Mouse (Mus musculus): ENCODE results near the gene Epor.
A peak's percentile ranks its signal among the peaks of the same experiment; 100 is the strongest.

Gene Epor

GRCm38 (mm10) chr9:21963417-21963816, at the start of gene Epor:
Gene Epor, minus strand, starts transcription at chr9:21963506.
- DNase-seq (ENCODE audit: low read depth, low spot score): no peak

DNA sequence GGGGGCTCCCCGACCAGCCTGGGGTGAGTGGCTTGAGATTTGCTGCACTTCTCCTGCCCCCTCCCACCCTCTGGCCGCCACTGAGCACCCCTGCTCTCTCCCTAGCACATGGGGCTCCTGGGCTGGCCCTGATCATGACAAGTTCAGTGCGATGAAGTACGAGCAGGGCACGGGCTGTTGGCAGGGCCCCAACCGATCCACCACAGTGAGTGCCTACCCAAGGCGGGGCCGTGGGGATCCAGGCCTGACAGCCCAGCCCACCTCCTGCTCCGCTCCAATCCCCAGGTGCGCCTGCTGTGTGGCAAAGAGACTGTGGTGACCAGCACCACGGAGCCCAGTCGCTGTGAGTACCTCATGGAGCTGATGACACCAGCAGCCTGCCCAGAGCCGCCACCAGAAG, 49.4 kb upstream of the Epor start:
- no peak for DNase-seq (ENCODE audit: low read depth, low spot score)

- DNase-seq (ENCODE audit: low read depth, low spot score): no peak
Observed at GRCm38 (mm10) chr9:22011055-22011454, 47.7 kb upstream of the Epor start.

DNA sequence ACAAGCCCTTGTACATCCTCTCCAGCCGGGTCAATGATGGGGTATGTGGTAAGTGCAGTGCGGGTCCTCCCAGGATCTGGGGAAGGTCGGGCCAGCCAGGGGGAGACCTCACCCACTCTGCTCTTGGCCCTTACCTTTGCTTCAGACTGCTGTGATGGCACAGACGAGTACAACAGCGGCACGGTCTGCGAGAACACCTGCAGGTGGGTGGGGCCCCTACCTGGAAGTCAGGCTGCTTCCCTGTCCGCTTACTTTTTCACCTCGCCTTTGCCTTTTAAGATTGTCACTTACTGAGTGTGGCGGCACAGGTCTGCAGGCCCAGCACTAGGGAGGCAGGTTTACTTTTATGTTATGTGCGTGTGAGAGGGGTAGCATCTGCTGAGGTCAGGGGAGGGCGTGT, 41.2 kb upstream of the Epor start:
- DNase-seq (ENCODE audit: low read depth, low spot score): no peak

- no peak for DNase-seq (ENCODE audit: low read depth, low spot score)
Observed at GRCm38 (mm10) chr9:22003163-22003554, 39.9 kb upstream of the Epor start.

- DNase-seq (ENCODE audit: low read depth, low spot score): peak; percentile 100
Observed at GRCm38 (mm10) chr9:22002194-22003162, 39.2 kb upstream of the Epor start, which contains the start of the genes Ccdc151 and Prkcsh. Gene Ccdc151, minus strand, starts transcription at chr9:22002634. Gene Prkcsh, plus strand, starts transcription at chr9:22002806.

DNA sequence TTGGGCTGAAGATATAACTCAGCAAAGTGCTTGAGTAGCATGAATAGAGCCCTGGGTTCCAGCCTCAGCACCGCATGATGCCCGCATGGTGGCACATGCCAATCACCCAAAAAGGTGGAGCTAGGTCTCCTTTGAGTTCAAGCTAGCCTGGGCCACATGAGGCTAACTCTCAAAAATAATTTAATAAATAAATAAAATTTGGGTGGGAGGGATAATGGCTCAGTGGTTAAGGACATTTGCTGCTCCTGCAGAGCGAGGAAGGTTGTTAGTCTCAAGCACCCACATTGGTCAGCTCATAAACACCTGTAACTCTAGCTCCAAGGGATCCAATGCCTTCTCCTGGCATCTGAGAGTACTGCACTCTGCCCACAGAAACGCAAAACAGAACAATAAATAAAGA, 38.3 kb upstream of the Epor start:
- DNase-seq (ENCODE audit: low read depth, low spot score): no peak

DNA sequence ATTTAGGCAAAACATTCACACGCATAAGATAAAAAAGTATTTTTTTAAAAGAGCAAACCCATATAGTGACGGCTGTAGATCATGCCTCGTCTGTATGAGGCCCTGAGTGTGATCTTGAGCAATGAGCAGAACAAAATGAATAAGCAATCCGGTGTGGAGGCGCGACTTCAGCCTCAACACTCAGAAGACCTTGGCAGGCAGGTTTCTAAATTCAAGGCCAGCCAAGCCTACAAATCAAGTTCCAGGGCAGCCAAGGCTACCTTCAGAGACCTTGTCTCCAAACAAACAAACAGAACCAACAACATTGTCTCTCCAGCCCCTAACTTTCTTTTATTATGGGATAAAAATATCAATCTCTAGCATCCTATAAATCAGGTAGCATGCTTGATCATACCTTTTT, 37.0 kb upstream of the Epor start:
- DNase-seq (ENCODE audit: low read depth, low spot score): no peak

GRCm38 (mm10) chr9:21996178-21996867, 33.0 kb upstream of the Epor start:
- DNase-seq (ENCODE audit: low read depth, low spot score): no peak

DNA sequence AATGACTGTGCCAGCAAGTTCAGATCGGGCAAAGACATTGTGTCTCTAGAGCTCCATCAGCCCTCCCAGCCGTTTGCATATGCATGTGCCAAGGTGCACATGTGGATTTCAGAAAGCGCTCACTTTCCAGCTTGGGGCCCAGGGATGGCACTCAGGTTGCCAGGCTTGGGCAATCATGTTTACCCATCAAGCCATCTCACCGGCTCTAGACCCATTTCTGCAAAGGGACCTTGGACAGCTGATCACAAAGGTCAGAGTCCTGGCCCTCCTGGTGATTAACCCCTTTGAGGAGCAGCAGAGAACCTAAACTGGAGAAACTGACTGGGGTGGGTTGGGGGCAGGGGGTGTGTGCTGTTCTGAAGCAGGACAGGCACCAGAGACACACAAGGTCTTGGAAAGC, 28.9 kb upstream of the Epor start:
- DNase-seq (ENCODE audit: low read depth, low spot score): no peak

DNA sequence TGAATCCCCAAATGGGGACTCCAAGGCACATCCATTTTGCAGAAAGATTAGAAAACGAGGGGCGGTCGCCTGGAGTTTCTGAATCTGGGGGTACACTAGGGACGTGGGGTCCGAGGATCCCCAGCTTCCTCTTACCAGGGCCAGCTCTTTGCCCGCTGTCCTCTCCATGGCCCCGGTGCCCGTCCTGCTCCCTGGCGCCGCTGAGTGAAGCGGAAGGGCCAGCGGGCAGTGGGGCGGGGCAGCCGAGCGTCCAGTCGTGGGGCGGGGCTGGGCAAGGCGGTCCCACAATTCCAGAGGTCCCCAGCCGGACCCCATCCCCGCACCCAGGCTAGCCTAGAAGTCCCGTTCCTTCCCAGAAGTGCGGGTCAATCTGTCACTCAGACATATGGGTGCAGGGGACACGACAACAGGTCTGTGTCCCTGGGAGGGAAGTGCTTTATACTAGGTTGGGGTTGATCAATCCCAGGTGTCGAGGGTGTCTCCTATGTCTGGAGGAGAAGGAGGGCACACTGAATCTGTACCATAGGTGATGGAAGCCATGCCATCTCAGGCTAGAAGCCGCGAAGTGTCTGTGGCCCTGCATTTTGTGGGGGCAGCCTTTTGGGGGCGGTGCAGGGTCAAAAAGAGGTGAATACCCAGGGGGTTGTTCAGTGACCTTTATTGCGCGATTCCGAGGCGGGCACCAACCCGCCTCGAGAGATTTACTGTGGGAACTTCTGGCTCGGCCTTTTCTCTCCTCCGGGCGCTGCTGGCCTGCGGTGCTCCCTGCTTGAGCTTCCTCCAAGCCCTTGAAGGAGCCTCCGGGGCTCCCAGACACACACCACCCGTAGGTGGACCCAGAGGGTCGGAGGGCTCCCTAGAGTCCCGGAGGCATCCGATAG, 26.2 kb upstream of the Epor start, which contains the start of gene Rgl3:
TSS of gene Rgl3 (minus strand) at position 217 of the 881 bp plus-strand sequence.
- no peak for DNase-seq (ENCODE audit: low read depth, low spot score)

DNA sequence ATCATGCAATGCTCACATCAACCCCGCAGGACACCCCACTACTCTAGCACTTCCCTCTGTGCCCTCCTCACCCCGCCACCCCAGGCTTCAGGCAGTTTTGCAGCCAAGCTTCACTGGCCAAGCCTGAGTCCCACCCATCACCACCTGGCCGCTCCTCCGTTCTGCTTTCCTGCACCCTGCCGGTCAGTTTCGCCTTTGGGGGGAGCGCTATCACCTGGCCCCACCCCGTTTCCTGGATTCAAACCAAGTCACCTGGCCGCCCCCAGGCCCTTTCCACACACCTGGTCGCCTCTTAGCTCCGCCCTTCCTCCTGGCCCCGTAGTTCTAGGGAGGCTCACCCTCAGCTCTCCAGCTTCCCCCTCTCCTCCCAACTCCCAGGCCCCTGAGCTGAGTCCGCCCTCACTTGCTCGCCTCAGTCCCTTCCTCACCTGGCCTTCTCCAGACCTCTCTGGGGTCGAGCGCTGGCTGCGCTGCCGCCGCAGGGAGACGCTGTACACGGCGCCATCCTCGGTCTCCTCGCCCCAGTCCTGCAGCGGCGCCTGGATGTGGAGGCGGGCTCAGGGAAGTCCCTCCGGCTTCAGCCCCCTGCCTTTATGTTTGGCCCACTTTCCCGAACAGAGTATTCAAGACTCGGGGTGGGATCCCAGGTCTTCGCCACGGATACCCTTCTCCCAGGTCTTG, 25.3 kb upstream of the Epor start:
- DNase-seq (ENCODE audit: low read depth, low spot score): no peak

DNA sequence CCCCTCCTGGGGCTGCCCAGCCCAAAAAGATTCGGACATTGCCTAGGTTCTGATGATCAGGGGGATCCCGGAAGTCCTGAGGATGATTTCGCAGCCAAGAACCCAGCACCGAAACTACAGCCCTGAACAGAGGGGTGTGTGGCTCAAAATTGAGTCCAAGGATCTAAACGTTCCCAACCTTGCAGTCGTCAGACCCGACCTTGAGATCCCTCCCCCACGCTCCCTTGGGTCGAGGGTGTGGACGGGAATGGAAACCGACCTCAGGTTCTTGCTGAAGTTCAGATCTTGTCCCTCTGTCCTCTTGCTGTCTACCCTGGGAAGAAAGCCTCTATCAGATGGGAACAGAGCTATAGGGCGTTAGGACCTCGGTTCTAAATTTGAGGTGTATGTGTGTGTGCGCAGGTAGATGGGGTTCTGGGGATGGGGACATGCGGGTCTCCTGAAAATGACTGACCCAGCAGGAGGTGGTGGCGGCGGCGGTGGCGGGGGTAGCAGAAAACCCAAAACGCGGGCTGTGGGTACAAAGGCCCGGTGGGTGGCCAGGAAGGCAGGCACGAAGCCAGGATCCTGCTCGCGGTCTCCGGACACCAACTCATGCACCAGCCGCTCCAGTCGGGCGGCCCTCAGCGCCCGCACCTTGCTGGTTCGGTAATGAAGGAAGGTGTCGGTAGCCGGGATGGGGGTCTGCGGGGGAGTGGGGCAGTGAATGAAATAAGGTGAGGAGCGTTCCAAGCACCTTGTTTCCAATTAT, 24.5 kb upstream of the Epor start:
- no peak for DNase-seq (ENCODE audit: low read depth, low spot score)

GRCm38 (mm10) chr9:21983911-21984310, 20.6 kb upstream of the Epor start:
- peak; percentile 67 for DNase-seq (ENCODE audit: low read depth, low spot score)

DNA sequence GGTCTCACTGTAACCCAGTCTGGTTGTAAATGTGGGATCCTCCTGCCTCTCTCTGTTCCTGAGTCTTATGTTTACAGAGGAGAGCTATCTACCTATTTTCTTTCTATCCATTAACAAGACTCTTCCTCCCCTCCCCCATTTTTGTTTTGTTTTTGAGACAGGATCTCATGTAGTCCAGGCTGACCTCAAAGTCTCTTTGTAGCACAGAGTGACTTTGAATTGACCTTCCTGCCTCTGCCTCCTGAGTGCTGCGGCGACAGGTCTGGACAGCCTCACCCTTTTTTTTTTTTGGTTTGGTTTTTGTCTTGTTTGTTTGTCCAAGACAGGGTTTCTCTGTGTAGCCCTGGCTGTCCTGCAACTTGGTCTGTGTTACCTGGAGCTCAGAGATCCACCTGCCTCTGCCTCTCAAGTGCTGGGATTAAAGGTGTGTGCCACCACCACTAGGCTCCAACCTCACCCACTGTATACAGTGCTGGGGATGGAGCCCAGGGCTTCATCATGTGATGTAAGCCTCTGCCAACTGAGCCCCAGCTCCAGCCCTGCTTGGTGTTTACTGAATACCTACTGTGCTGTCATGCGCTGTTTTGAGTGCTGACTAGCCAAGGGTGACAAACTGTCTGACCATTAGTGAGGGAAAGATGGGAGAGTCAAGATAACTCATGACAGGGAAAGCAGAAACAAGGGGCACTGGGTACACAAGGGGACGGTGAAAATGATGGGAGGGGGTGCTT, 15.3 kb upstream of the Epor start:
- DNase-seq (ENCODE audit: low read depth, low spot score): no peak

DNA sequence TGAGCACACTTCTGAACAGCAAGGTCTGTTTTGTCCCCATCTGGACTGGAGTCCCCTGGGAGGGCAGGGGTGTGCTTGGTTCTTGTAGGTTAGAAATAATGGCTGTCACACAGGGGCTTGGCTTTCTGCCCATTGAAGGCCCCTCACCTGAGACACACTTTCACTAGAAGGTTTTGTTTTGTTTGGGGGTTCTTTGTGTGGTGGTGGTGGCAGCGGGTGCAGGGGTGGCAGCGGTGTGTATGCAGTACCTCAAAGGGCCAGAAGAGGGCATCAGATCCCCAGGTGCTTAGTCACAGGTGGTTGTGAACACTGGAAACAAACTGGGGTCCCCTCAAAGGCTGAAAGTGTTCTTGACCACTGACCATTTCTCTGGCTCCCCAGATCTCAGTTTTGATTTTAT, 14.7 kb upstream of the Epor start:
- DNase-seq (ENCODE audit: low read depth, low spot score): no peak

DNA sequence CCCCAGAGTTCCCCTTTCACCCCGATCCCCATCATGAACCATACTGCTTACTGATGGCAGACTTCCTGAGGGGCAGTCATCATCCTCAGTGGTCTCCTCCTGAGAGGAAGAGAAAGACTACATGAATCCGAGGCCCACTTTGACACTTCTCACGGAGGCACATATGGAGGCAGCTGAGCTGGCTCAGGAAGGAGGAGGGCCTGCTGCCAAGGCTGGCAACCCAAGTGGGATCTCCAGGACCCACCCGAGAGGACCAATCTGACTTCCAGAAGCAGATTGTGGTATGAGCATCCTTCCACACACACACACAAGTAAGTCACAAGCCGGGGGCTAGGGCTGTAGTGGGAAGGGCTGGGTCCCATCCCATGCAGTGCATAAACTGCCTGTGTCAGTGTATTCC, 14.0 kb upstream of the Epor start:
- no peak for DNase-seq (ENCODE audit: low read depth, low spot score)

DNA sequence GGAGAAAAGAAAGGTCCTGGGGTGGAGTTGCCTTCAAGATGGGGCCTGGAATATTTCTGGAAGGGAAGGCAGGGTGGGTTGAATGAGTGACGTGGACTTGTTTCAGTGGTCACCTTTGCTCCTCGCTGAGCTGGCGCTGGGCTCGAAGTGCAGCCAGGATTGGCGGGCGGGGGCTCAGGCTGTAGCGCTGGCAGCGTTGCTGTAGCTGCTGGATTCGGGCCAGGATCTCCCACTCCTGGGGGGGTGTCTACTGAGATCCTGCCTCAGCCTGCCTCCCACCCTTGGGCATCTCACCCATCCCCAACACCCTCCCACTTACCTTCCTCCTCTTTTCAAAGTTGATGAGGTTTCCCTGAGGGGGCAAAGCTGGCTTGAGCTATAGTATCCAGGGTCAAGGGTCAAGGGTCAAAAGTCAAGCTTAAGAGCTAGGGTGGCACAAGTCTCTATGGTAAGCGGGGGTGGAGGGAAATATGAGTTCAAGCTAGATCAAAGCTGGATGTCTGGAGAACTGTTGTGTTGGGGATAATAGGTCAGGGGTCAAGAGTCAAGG, 13.4 kb upstream of the Epor start:
- DNase-seq (ENCODE audit: low read depth, low spot score): no peak

DNA sequence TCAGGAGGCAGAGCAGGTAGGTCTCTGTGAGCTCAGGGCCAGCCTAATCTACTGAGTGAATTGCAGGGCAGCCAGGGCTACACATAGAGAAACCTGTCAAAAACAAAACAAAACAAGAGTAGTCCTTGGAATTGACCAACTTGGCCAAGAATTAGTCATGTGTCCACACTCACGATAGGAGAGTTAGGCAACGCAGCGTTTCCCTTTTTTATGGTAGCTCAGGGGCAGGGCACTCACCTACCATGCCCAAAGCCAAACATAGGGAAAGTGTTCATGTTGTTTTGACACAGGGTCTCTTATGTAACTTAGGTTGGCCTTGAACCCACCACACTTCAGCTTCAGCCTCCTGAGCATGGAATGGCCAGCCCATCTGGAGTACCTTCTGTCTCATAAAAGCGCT, 6.0 kb upstream of the Epor start:
- no peak for DNase-seq (ENCODE audit: low read depth, low spot score)

All from retina, adult 2 months (tissue).